Mouse (Mus musculus): ENCODE results near the gene Catsperd. TPM values are rescaled to one million over a fixed set of nuclear protein-coding genes. Genes with fewer than 3 reads are reported as not detected.
"Not testable (repeated sequence)": the region's sequence is repeated elsewhere in the genome, so short reads cannot be mapped to it uniquely, and the experiment has no call there.

Catsperd gene
- polyA plus RNA-seq, 1 experiment from 2014 or later, result 0.61 TPM

DNA sequence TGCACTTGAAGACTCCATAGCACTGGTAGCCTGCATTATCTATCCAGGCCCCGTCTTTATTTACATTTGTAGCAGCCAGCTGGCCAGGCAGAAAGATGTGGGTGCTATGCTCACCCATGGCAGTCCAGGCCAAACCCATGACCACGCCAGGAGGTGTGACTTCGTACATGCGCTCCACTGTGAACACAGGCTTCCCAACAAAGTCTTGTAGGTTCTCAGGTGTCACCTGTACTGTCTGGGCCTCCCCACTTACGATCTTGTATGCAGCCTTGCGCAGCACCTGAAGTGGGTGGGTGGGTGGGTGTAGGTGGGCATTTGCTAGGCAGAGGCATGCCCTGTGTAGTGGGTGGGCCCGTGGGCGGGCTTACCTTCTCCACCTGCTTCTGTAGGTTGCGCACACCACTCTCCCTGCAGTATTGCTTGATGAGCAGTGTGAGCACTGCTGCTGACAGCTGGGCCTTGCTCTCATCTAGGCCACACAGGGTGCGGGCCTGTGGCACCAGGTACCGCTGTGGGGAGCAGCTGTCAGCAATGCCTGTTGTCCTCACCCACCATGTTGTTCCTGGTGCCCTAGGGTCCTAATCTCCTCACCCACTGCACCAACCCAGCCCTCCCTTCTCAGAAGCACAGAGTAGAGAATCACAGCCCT lies 12.7 kb upstream of the Catsperd start:
- peaks cover 36% of the 10 kb centered on the region for H3K36me3 ChIP-seq (ENCODE audit: control insufficient read depth, insufficient read depth, low read length)
- WGBS, result 89% methylated on average over 11 of the region's 11 CpGs

DNA sequence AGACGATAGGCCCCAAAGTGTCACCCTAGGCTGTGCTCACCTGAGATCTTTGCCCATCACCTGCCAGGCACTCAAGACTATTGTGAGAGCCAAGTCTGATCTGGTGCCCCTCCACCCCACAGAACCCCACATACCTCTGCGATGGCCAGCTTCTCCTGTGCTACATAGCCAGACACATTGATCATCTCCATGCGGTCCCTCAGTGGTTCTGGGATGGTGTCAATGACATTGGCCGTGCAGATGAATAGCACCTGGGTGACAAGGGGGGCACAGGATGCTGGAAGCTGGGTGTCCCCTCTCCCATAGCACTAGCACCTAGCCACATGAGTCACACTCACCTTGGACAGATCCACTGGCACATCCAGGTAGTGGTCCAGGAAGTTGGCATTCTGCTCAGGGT lies 12.2 kb upstream of the Catsperd start:
- Histone ChIP-seq H3K36me3 (ENCODE audit: control insufficient read depth, insufficient read depth, low read length) (peaks cover 40% of the 10 kb centered on the region), H3K9ac (ENCODE audit: low read length) (no peak overlapping the region), H3K27ac (replicated peaks; ENCODE audit: low read depth, low read length) (no peak overlapping the region), H3K4me1 (ENCODE audit: control insufficient read depth, insufficient read depth, low read length) (peaks cover 8% of the 10 kb centered on the region), H3K4me3 (ENCODE audit: low read depth, low read length) (no peak overlapping the region), H3K9me3 (ENCODE audit: control insufficient read depth, low read length) (no peaks in the 10 kb centered on the region), H3K4me2 (ENCODE audit: low read depth, severe bottlenecking) (no peak overlapping the region), H3K27me3 (ENCODE audit: control insufficient read depth, insufficient read depth, low read length) (no peaks in the 10 kb centered on the region)
- 95% methylated on average over 4 of the region's 4 CpGs for WGBS
- DNase-seq (ENCODE audit: low spot score) (no peak), ATAC-seq (ENCODE audit: insufficient number of reproducible peaks, low FRiP score, low TSS enrichment, low read depth) (no peak)

More for the DNA sequence above, 12.7 kb upstream of the Catsperd start:
- no peak overlapping the region for H3K9ac ChIP-seq (ENCODE audit: low read length)
- no peaks in the 10 kb centered on the region for H3K9me3 ChIP-seq (ENCODE audit: control insufficient read depth, low read length)
- H3K4me1 ChIP-seq (ENCODE audit: control insufficient read depth, insufficient read depth, low read length), result peaks cover 8% of the 10 kb centered on the region
- no peak overlapping the region; the same call in 1 of the 2 replicates for H3K4me3 ChIP-seq (ENCODE audit: low read depth, low read length)
- ATAC-seq (ENCODE audit: insufficient number of reproducible peaks, low FRiP score, low TSS enrichment, low read depth) (no peak), DNase-seq (ENCODE audit: low spot score) (no peak)
- no peak overlapping the region for H3K27ac ChIP-seq (replicated peaks; ENCODE audit: low read depth, low read length)
- peak overlapping the region; percentile 84; the same call in 1 of the 2 replicates for H3K4me2 ChIP-seq (ENCODE audit: low read depth, severe bottlenecking)
- no peaks in the 10 kb centered on the region for H3K27me3 ChIP-seq (ENCODE audit: control insufficient read depth, insufficient read depth, low read length)

DNA sequence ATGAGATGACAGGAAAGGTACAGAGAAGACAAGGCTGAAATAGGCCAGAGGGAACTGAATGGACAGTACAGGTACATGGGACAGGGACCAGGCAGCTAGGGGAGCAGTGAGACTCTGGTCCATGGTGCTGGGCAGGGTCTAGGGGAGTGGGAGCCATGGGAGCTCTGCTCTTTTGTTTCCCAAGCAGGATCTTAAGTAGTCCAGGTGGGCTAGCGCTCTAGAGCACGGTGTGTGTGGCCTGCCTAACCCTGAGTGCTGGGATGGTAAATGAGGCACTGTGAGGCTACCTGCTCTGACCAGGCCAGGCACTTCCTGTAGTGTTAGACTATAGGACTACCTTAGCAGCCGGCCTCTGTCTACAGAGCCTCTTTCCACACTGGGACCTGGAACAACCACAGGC lies 11.2 kb upstream of the Catsperd start:
- DNase-seq (ENCODE audit: low spot score) (no peak), ATAC-seq (ENCODE audit: insufficient number of reproducible peaks, low FRiP score, low TSS enrichment, low read depth) (no peak)
- no peak overlapping the region for H3K9ac ChIP-seq (ENCODE audit: low read length)
- WGBS, result 86% methylated on average over 3 of the region's 3 CpGs
- peaks cover 8% of the 10 kb centered on the region for H3K4me1 ChIP-seq (ENCODE audit: control insufficient read depth, insufficient read depth, low read length)
- H3K4me2 ChIP-seq (ENCODE audit: low read depth, severe bottlenecking), result no peak overlapping the region
- H3K36me3 ChIP-seq (ENCODE audit: control insufficient read depth, insufficient read depth, low read length), result peaks cover 42% of the 10 kb centered on the region
- no peaks in the 10 kb centered on the region for H3K27me3 ChIP-seq (ENCODE audit: control insufficient read depth, insufficient read depth, low read length)
- 0 out of 2 replicates have a peak overlapping the region, but pooled peaks have one; percentile 3 for H3K4me3 ChIP-seq (ENCODE audit: low read depth, low read length)
- H3K9me3 ChIP-seq (ENCODE audit: control insufficient read depth, low read length), result no peaks in the 10 kb centered on the region
- no peak overlapping the region for H3K27ac ChIP-seq (replicated peaks; ENCODE audit: low read depth, low read length)

DNA sequence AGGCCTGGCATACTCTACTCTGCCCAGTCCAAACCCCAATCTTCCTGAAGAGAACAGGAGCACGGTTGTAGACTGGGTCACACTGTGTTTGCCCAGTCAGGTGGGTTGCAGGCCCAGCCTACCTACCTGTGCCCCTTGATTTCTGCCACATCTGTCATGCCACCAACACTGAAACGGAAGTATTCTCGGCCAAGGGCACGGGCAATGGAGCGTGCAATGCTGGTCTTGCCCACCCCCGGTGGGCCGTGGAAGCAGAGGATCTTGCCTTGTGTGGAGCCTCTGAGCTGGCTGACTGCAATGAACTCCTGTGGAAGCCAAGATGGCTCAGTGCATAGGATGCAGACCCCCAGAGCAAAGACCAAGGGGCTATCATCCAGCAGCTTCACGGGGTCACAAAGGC lies 10.3 kb upstream of the Catsperd start:
- Histone ChIP-seq H3K9me3 (ENCODE audit: control insufficient read depth, low read length) (no peaks in the 10 kb centered on the region), H3K36me3 (ENCODE audit: control insufficient read depth, insufficient read depth, low read length) (peaks cover 46% of the 10 kb centered on the region), H3K27me3 (ENCODE audit: control insufficient read depth, insufficient read depth, low read length) (no peaks in the 10 kb centered on the region), H3K9ac (ENCODE audit: low read length) (no peak overlapping the region), H3K4me2 (ENCODE audit: low read depth, severe bottlenecking) (no peak overlapping the region), H3K27ac (replicated peaks; ENCODE audit: low read depth, low read length) (no peak overlapping the region), H3K4me1 (ENCODE audit: control insufficient read depth, insufficient read depth, low read length) (peaks cover 8% of the 10 kb centered on the region), H3K4me3 (ENCODE audit: low read depth, low read length) (no peak overlapping the region)
- WGBS, result 89% methylated on average over 8 of the region's 8 CpGs
- DNase-seq (ENCODE audit: low spot score) (no peak), ATAC-seq (ENCODE audit: insufficient number of reproducible peaks, low FRiP score, low TSS enrichment, low read depth) (no peak)

DNA sequence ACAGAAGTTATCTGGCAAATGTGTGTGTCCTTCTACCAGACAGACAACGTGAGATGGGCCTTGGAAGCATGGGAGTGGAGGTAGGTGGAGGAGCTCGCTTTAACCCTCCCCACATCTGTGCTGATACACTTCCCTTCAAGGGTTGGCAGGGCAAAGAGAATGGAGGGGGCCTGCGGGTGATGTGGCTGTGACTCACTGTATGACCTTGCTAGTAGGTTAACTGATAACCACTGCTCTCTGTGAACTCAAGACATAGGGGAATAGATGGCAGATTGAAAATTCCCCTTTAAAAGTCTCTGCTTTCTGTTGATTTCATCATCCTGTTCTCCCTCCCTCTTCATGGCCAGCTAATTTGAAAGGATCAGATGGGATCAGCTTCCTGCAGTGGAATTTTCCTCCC lies 2.4 kb upstream of the Catsperd start:
- Histone ChIP-seq H3K27ac (replicated peaks; ENCODE audit: low read depth, low read length) (no peak overlapping the region), H3K27me3 (ENCODE audit: control insufficient read depth, insufficient read depth, low read length) (no peaks in the 10 kb centered on the region), H3K4me2 (ENCODE audit: low read depth, severe bottlenecking) (peak overlapping the region; percentile 89; the same call in 1 of the 2 replicates), H3K9me3 (ENCODE audit: control insufficient read depth, low read length) (no peaks in the 10 kb centered on the region), H3K4me3 (ENCODE audit: low read depth, low read length) (peak overlapping the region; percentile 98; the same call in 1 of the 2 replicates), H3K36me3 (ENCODE audit: control insufficient read depth, insufficient read depth, low read length) (peaks cover 15% of the 10 kb centered on the region), H3K9ac (ENCODE audit: low read length) (no peak overlapping the region), H3K4me1 (ENCODE audit: control insufficient read depth, insufficient read depth, low read length) (peaks cover 9% of the 10 kb centered on the region)
- no peak for ATAC-seq (ENCODE audit: insufficient number of reproducible peaks, low FRiP score, low TSS enrichment, low read depth)
- 86% methylated on average over 3 of the region's 3 CpGs for WGBS
- no peak for DNase-seq (ENCODE audit: low spot score)

DNA sequence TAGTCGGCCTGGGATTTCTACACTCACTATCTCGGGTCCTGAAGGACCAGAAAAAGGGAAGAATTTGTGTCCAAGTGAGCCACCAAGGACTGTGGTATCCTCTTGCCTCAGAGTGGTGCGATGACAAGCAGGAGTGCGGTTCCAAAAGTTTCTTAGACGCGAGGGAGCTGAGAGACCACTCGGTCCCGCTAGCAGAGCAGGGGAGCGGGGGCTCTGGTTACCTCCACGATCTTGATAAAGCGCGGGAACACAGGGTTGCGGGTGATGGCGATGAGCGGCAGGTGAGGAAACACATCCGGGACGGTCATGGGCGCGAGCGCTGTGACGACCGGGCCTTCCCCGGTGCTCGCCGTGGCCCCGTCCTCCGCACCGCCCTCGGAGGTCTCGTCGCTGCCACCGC lies 1.7 kb upstream of the Catsperd start:
- H3K9ac ChIP-seq (ENCODE audit: low read length), result peak overlapping the region; percentile 84
- no peaks in the 10 kb centered on the region for H3K9me3 ChIP-seq (ENCODE audit: control insufficient read depth, low read length)
- no peaks in the 10 kb centered on the region for H3K27me3 ChIP-seq (ENCODE audit: control insufficient read depth, insufficient read depth, low read length)
- peaks cover 9% of the 10 kb centered on the region for H3K4me1 ChIP-seq (ENCODE audit: control insufficient read depth, insufficient read depth, low read length)
- ATAC-seq (ENCODE audit: insufficient number of reproducible peaks, low FRiP score, low TSS enrichment, low read depth) (no peak), DNase-seq (ENCODE audit: low spot score) (no peak)
- WGBS, result 1% methylated on average over 32 of the region's 32 CpGs
- H3K27ac ChIP-seq (replicated peaks; ENCODE audit: low read depth, low read length), result no peak overlapping the region
- H3K4me3 ChIP-seq (ENCODE audit: low read depth, low read length), result peak overlapping the region; percentile 98
- H3K4me2 ChIP-seq (ENCODE audit: low read depth, severe bottlenecking), result peak overlapping the region; percentile 89
- H3K36me3 ChIP-seq (ENCODE audit: control insufficient read depth, insufficient read depth, low read length), result peaks cover 14% of the 10 kb centered on the region

DNA sequence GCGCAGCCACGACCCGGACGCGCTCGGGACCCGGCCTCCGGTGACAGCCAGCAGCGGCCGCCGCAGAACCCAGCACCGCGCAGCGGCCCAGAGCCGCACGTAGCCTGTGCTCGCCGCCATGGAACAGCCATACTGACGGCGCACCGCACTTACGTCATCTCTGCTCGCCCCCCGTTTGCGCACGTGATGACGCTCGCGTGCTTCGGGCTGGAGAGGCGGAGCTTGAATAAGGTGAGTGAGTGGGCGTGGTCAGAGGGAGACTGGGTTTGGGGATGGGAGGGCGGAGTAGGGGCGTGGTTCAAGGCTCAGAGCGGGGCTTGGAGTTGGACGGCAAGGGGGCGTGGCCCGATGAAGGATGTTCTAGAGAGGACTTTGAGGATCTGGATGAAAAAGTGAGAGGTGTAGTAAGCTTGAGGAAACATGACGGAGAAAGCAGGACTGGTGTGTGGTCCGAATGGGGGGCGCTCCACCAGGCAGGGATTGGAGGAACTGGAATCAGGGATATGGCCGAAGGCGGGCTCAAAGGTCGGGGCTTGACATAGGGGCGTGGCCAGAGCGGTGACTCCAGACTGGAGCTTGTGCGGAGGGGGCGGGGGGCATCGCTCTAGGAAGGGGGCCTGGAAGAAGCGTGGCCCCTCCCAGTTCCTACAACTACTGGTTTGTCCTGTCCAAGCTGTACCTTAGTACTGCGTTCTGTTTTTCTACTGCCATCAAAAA lies 1.0 kb upstream of the Catsperd start, which contains the start of gene Lonp1:
Gene Lonp1 (minus strand): TSS at position 134 of the 717 bp plus-strand sequence.
- peak within 1 kb of the TSS; percentile 89 for H3K4me2 ChIP-seq (ENCODE audit: low read depth, severe bottlenecking)
- H3K9ac ChIP-seq (ENCODE audit: low read length), result peak within 1 kb of the TSS; percentile 84
- H3K27ac ChIP-seq (replicated peaks; ENCODE audit: low read depth, low read length), result peak within 1 kb of the TSS; percentile 62
- ATAC-seq (ENCODE audit: insufficient number of reproducible peaks, low FRiP score, low TSS enrichment, low read depth) (peak; percentile 93), DNase-seq (ENCODE audit: low spot score) (peak; percentile 100)
- H3K4me1 ChIP-seq (ENCODE audit: control insufficient read depth, insufficient read depth, low read length), result peaks cover 9% of the 10 kb centered on the region
- no peaks in the 10 kb centered on the region for H3K27me3 ChIP-seq (ENCODE audit: control insufficient read depth, insufficient read depth, low read length)
- H3K36me3 ChIP-seq (ENCODE audit: control insufficient read depth, insufficient read depth, low read length), result peaks cover 10% of the 10 kb centered on the region
- H3K4me3 ChIP-seq (ENCODE audit: low read depth, low read length), result peak within 1 kb of the TSS; percentile 98
- no peaks in the 10 kb centered on the region for H3K9me3 ChIP-seq (ENCODE audit: control insufficient read depth, low read length)
- 1% methylated on average over 51 of the region's 51 CpGs for WGBS

DNA sequence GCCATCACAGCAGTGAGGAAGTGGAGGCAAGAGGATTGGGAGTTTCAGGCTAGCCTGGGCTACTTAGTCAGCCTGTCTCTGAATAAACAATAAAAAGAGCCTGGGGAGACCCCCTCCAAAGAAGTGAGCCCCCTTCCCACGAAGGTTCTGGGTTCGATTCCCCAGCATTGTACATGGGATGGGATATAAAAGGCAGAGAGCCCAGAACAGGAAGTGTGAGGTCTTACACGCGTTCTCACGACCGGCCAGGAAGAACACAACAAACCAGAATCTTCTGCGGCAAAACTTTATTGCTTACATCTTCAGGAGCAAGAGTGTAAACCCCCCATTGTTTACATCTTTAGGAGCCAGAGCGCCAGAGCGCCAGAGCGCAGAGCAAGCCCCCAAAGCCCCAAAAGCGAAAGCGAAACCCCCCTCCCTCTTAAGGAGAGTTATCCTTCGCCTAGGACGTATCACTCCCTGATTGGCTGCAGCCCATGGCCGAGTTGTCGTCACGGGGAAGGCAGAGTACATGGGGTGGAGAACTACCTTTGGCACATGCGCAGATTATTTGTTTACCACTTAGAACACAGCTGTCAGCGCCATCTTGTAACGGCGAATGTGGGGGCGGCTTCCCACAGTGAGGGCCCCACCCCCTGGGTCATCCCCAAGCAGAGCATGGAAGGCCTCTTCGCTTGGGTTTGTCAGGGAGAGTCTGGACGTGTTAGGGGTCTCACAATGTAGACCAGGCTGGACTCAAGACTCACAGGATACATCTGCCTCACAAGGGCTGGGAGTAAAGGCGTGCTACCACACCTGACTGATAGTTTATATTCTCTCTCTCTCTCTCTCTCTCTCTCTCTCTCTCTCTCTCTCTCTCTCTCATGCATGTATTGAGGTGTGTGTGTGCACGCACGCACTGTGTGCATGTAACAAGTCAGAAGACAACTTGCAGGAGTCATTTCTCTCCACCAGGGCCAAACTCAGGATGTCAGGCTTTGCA lies 2.1 kb downstream of the Catsperd start:
- not testable (repeated sequence) for H3K4me1 ChIP-seq (ENCODE audit: control insufficient read depth, insufficient read depth, low read length); H3K36me3 ChIP-seq (ENCODE audit: control insufficient read depth, insufficient read depth, low read length); H3K27ac ChIP-seq (replicated peaks; ENCODE audit: low read depth, low read length); DNase-seq (ENCODE audit: low spot score); ATAC-seq (ENCODE audit: insufficient number of reproducible peaks, low FRiP score, low TSS enrichment, low read depth); H3K4me2 ChIP-seq (ENCODE audit: low read depth, severe bottlenecking); H3K9ac ChIP-seq (ENCODE audit: low read length); H3K9me3 ChIP-seq (ENCODE audit: control insufficient read depth, low read length); H3K4me3 ChIP-seq (ENCODE audit: low read depth, low read length); H3K27me3 ChIP-seq (ENCODE audit: control insufficient read depth, insufficient read depth, low read length)
- 89% methylated on average over 27 of the region's 27 CpGs for WGBS
